Mouse (Mus musculus): ENCODE data around the gene Gsg1l.

DNA sequence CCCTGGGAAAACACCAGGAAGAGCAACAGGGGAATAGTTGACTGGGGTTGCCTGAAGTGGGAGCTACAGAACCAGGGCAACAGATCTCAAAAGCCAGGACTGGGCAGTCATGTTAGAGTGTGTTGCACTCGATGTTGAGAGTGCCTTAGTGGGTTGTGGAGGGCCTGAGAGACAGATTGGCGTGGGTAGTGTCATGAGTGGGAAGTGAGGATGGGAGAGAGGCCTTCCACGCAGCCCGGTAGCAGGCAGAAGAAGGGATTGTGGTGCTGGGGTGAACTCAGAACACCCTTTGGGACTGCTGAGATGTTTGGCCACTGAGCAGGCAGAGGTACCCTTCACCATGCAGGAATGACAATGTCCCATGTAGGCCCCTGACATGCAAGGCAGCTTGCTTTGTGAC, 185.2 kb downstream of the Gsg1l start:
- TF ChIP-seq GATA1 (IDR thresholded peaks at IDR 0.05; ENCODE audit: borderline replicate concordance, low read length) (no peak), FLI1 (IDR thresholded peaks at IDR 0.05; ENCODE audit: low read length) (no peak)
